Mouse (Mus musculus) liver, adult 2 months (tissue): ENCODE data around the gene Mrpl3. TPM values are rescaled to one million over a fixed set of nuclear protein-coding genes. Genes with fewer than 3 reads are reported as not detected.
"Not testable (repeated sequence)": the region's sequence is repeated elsewhere in the genome, so short reads cannot be mapped to it uniquely, and the experiment has no call there.

Source experiments
- DNase-seq: peaks from one replicate; pipeline ENCODE4 v3.0.0-alpha.2; 2011; ENCODE audit warnings: low read depth, low spot score; ENCODE audit errors: extremely low read depth
- H3K27ac ChIP-seq: fragments of 200-500 bp; replicated peaks from 2 replicates; pipeline ENCODE4 v1.5.1; 2012; ENCODE audit warnings: low read depth, mild to moderate bottlenecking, control low read depth, inconsistent platforms, low read length; ENCODE audit not compliant: insufficient read depth
- H3K27me3 ChIP-seq: fragments of 200-500 bp; 2 replicates; pipeline ENCODE4 v1.6.1; 2012; ENCODE audit warnings: mild to moderate bottlenecking, moderate library complexity, low read length, inconsistent platforms; ENCODE audit not compliant: control insufficient read depth, insufficient read depth
- H3K36me3 ChIP-seq: fragments of 200-500 bp; 2 replicates; pipeline ENCODE4 v1.6.1; 2012; ENCODE audit warnings: low read length, inconsistent platforms; ENCODE audit not compliant: control insufficient read depth, insufficient read depth
- H3K4me1 ChIP-seq: fragments of 200-500 bp; 2 replicates; pipeline ENCODE4 v1.6.1; 2011; ENCODE audit warnings: low read length; ENCODE audit not compliant: control insufficient read depth, insufficient read depth
- H3K4me3 ChIP-seq: fragments of 200-500 bp; 2 replicates; pipeline ENCODE4 v1.5.1; 2011; ENCODE audit warnings: low read depth, mild to moderate bottlenecking, control low read depth, low read length, moderate library complexity; ENCODE audit not compliant: insufficient read depth
- H3K79me2 ChIP-seq: fragments of 200-500 bp; 2 replicates; pipeline ENCODE4 v1.6.1; 2012; ENCODE audit warnings: inconsistent platforms, mild to moderate bottlenecking, low read length, moderate library complexity; ENCODE audit not compliant: control insufficient read depth, insufficient read depth
- H3K9ac ChIP-seq: fragments of 200-500 bp; 2 replicates; pipeline ENCODE4 v1.6.1; 2012; ENCODE audit warnings: low read depth, mild to moderate bottlenecking, control low read depth, inconsistent platforms, low read length
- CTCF ChIP-seq: fragments of 200-500 bp; IDR thresholded peaks from 2 replicates; pipeline ENCODE4 v1.5.1; 2011; ENCODE audit warnings: low read depth, low read length, control low read depth
- POLR2A ChIP-seq: fragments of 200-500 bp; IDR thresholded peaks from 2 replicates; pipeline ENCODE4 v1.6.1; 2011; ENCODE audit warnings: low read length, control low read depth; ENCODE audit not compliant: insufficient read depth; ENCODE audit errors: extremely low read depth
- WGBS: fragments of 180-500 bp; shearing (Covaris S2); methylation state at CpG from one replicate; pipeline ENCODE4 v1.1.7; 2018; 5-methylcytosine and 5-hydroxymethylcytosine counted together
- polyA plus RNA-seq: library from polyadenylated mRNA; depleted of rRNA; stranded (reverse); fragments of >200 nt; gene quantifications from 2 replicates; pipeline ENCODE4 v1.2.3, GENCODE M21; 2012; rRNA removed
- total RNA-seq: library from RNA; depleted of rRNA; stranded (reverse); fragments of >200 nt; gene quantifications from 2 replicates; pipeline ENCODE4 v1.2.3, GENCODE M21; 2014; rRNA removed

The Mrpl3 gene
- total and polyA plus RNA-seq, 2 experiments: 20.4 to 20.7 TPM

DNA sequence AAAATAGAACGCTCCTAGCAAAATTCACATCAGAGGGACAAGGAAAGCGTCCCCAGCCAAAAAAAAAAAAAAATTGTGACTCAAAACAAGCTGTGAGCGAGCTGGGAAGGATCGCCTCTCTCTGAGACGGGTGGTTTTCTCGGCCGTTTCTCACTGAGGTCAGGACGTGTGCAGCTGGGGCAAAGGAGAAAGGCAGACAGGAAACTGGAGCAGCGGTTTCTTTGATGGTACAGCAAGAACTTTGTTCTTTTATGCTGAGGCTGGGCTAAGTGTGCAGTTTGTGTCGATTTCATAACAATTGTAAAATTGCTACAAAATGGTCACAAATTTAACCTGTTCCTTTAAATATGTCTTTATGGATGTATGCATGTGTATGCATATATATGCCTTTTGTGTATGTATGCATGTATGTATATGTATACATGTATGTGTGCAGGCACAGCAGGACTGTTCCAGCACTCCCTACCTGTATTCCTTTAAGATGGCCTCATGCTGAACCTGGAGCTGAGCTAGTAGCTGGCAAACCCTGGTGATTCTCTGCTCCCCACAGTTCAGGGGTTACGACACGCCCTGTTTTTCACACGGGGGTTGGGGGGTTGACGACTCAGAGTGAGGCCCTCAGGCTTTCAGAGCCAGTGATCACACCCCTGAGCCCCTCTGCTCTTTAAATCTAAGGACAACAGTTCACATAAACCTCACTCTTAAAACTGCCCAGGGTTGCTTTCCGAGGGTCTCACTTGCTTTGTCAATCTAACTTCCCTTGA lies 48.0 kb downstream of the Mrpl3 start:
- H3K79me2 ChIP-seq: no peaks in the 10 kb centered on the region
- no peak overlapping the region for H3K4me3 ChIP-seq
- H3K9ac ChIP-seq: no peak overlapping the region
- H3K27me3 ChIP-seq: no peaks in the 10 kb centered on the region
- H3K27ac ChIP-seq: no peak overlapping the region
- DNase-seq: no peak
- no peaks in the 10 kb centered on the region for H3K4me1 ChIP-seq
- WGBS: 55% methylated on average over 15 of the region's 15 CpGs
- no peak for TF ChIP-seq POLR2A
- TF ChIP-seq CTCF: no peak
- no peaks in the 10 kb centered on the region for H3K36me3 ChIP-seq

DNA sequence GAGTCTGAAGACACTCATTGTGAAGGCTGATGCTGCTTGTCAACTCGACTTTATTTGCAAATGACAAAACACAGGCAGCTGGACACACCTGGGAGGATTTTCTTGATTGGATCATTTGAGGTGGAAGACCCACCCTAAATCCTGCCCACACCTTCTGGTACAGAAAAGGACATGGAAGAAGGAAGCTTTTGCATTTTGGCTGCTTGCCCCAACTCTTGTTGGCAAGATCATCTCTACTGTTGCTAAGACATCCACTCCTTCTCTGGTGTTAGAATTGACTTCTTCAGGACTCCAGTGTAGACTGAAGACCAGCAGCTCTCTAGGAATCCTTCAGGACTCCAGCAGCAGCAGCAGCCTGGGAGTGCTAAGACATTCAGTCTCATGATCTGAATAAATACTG lies 48.9 kb downstream of the Mrpl3 start:
- TF ChIP-seq CTCF (no peak), POLR2A (no peak)
- H3K79me2 ChIP-seq: no peaks in the 10 kb centered on the region
- no peak for DNase-seq
- no peak overlapping the region for H3K27ac ChIP-seq
- 48% methylated on average over 1 of the region's 1 CpGs for WGBS
- H3K4me3 ChIP-seq: no peak overlapping the region
- H3K27me3 ChIP-seq: no peaks in the 10 kb centered on the region
- H3K4me1 ChIP-seq: no peaks in the 10 kb centered on the region
- no peaks in the 10 kb centered on the region for H3K36me3 ChIP-seq
- H3K9ac ChIP-seq: no peak overlapping the region

DNA sequence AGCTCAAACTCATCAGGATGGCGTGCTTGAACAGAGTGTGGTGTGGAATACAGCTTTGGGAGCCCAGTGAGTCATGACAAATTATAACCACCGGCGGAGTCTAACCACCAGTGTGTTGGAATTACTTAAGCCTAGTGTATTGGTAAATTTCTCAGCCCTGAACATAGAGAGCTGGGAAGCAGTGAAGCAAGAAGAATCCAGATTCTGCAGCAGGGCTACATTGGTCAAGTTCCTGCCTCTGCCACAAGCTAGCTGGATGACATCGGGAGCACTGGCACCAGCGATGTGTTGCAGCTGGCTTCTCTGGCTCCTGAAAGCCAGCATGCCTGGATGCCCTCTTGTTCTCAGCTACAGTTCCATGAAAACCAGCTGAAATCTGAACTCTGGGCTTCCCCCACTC lies 50.9 kb downstream of the Mrpl3 start:
- Histone ChIP-seq H3K79me2 (no peaks in the 10 kb centered on the region), H3K27me3 (no peaks in the 10 kb centered on the region), H3K4me3 (no peak overlapping the region), H3K4me1 (no peaks in the 10 kb centered on the region), H3K36me3 (no peaks in the 10 kb centered on the region), H3K27ac (no peak overlapping the region), H3K9ac (no peak overlapping the region)
- WGBS: 94% methylated on average over 5 of the region's 5 CpGs
- DNase-seq: no peak
- TF ChIP-seq POLR2A (no peak), CTCF (no peak)

DNA sequence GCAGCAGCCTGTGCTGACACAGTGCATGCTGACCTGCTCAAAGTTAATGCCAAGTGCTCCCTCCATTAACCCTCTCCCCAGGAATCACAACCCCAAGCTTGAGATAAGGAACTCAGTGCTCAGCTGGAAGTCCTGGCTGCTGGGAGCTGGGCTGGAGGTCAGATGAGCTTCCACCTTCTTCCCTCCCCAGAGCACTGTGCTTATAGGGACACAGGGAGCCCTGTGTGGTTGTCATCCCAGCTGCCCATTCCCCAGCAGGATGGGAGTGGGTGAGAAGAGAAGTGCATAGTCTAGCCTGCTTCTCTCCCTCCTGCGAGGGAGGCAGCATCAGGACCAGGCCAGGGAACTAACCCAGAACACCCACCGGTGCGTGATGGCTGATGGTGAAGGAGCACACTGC lies 72.2 kb downstream of the Mrpl3 start:
- H3K4me3 ChIP-seq, H3K27ac ChIP-seq, H3K36me3 ChIP-seq, H3K27me3 ChIP-seq, H3K79me2 ChIP-seq, H3K9ac ChIP-seq, DNase-seq, H3K4me1 ChIP-seq: not testable (repeated sequence)
- 67% methylated on average over 3 of the region's 3 CpGs for WGBS

Other genes starting within 250 kb of the Mrpl3 start
- gene Nudt16, start 78.6 kb downstream of the Mrpl3 start, total RNA-seq: 8.4 and 8.5 TPM in 2 replicates
- 9.1 TPM in 2 replicates for gene Nudt16, start 78.6 kb downstream of the Mrpl3 start, polyA plus RNA-seq
- gene 1700080E11Rik, start 91.9 kb downstream of the Mrpl3 start, total RNA-seq: not detected in 2 replicates
- gene 1700080E11Rik, start 91.9 kb downstream of the Mrpl3 start, polyA plus RNA-seq: not detected in 2 replicates